Mouse (Mus musculus) adrenal gland, postnatal 36 days (tissue): ENCODE measurements around the gene Ssbp3. TPM values are rescaled to one million over a fixed set of nuclear protein-coding genes. Genes with fewer than 3 reads are reported as not detected.
A peak's percentile ranks its signal among the peaks of the same experiment; 100 is the strongest.

Experiments used
- DNase-seq, 2 experiments: peaks; one replicate each; pipeline ENCODE4 v3.0.0; 2021; ENCODE audit warnings: mixed read lengths in 1 of 2
- total RNA-seq, 2 experiments: library from RNA; stranded (reverse); gene quantifications; 2 replicates each; pipeline ENCODE4 v1.2.3; 2021

Gene Ssbp3
- total RNA-seq, 2 experiments from 2014 or later = 71.2 to 85.4 TPM

GRCm38 (mm10) chr4:106959506-106960302, 49.2 kb downstream of the Ssbp3 start:
- DNase-seq = peak; percentile 33 to 34

- no peak for DNase-seq
Observed at GRCm38 (mm10) chr4:106960476-106960875, 50.0 kb downstream of the Ssbp3 start.

GRCm38 (mm10) chr4:106961321-106961720, 50.8 kb downstream of the Ssbp3 start:
- DNase-seq = no peak

- DNase-seq = no peak
Observed at GRCm38 (mm10) chr4:106964356-106964755, 53.9 kb downstream of the Ssbp3 start.

GRCm38 (mm10) chr4:106964996-106965395, 54.5 kb downstream of the Ssbp3 start:
- DNase-seq = no peak

- DNase-seq = no peak
Observed at GRCm38 (mm10) chr4:106966443-106966842, 55.9 kb downstream of the Ssbp3 start.

- no peak for DNase-seq
Observed at GRCm38 (mm10) chr4:106968910-106969309, 58.4 kb downstream of the Ssbp3 start.

- DNase-seq = no peak
Observed at GRCm38 (mm10) chr4:106970786-106971185, 60.3 kb downstream of the Ssbp3 start.

GRCm38 (mm10) chr4:106972061-106972460, 61.6 kb downstream of the Ssbp3 start:
- DNase-seq = peak; percentile 47 to 49

- DNase-seq = no peak
Observed at GRCm38 (mm10) chr4:106972461-106973384, 62.2 kb downstream of the Ssbp3 start.

- no peak for DNase-seq
Observed at GRCm38 (mm10) chr4:106975324-106975723, 64.8 kb downstream of the Ssbp3 start.

- DNase-seq = peak; percentile 76 to 81
Observed at GRCm38 (mm10) chr4:106975890-106976289, 65.4 kb downstream of the Ssbp3 start.

- no peak for DNase-seq
Observed at GRCm38 (mm10) chr4:106976576-106976975, 66.1 kb downstream of the Ssbp3 start.

- no peak for DNase-seq
Observed at GRCm38 (mm10) chr4:106977218-106977651, 66.7 kb downstream of the Ssbp3 start.

- no peak for DNase-seq
Observed at GRCm38 (mm10) chr4:106978376-106978775, 67.9 kb downstream of the Ssbp3 start.

- no peak for DNase-seq
Observed at GRCm38 (mm10) chr4:106980669-106981068, 70.2 kb downstream of the Ssbp3 start.

- DNase-seq = no peak
Observed at GRCm38 (mm10) chr4:106981385-106982103, 71.0 kb downstream of the Ssbp3 start.

- no peak for DNase-seq
Observed at GRCm38 (mm10) chr4:106982344-106983121, 72.0 kb downstream of the Ssbp3 start.

- no peak for DNase-seq
Observed at GRCm38 (mm10) chr4:106983908-106984515, 73.5 kb downstream of the Ssbp3 start.

GRCm38 (mm10) chr4:106985289-106985688, 74.8 kb downstream of the Ssbp3 start:
- DNase-seq = no peak
